Mouse (Mus musculus): ENCODE measurements at regions not wholly inside any gene's neighbourhood (a gene's known extent, or its start where the extent isn't known, plus 50 kb on each side); places are given as distances from the start of the nearest gene placed in this dataset.
"Not testable (repeated sequence)": the region's sequence is repeated elsewhere in the genome, so short reads cannot be mapped to it uniquely, and the experiment has no call there.

GRCm38 (mm10) chr5:134046086-134046485 is 53.4 kb upstream of the Castor2 start:
- ATAC-seq (replicated peaks; ENCODE audit: low FRiP score, poor library complexity, severe bottlenecking): no peak

- not testable (repeated sequence) for ATAC-seq (replicated peaks; ENCODE audit: low FRiP score, poor library complexity, severe bottlenecking)
These were observed 56.6 kb upstream of the Castor2 start for GRCm38 (mm10) chr5:134042938-134043337.

GRCm38 (mm10) chr5:134027316-134027966 is 72.1 kb upstream of the Castor2 start:
- no peak for ATAC-seq (replicated peaks; ENCODE audit: low FRiP score, poor library complexity, severe bottlenecking)

- ATAC-seq (replicated peaks; ENCODE audit: low FRiP score, poor library complexity, severe bottlenecking): no peak
These were observed 79.7 kb upstream of the Castor2 start for GRCm38 (mm10) chr5:134019651-134020432.

GRCm38 (mm10) chr5:134014257-134015163 is 85.0 kb upstream of the Castor2 start:
- no peak for ATAC-seq (replicated peaks; ENCODE audit: low FRiP score, poor library complexity, severe bottlenecking)

- ATAC-seq (replicated peaks; ENCODE audit: low FRiP score, poor library complexity, severe bottlenecking): no peak
These were observed 86.3 kb upstream of the Castor2 start for GRCm38 (mm10) chr5:134013206-134013605.

- no peak for ATAC-seq (replicated peaks; ENCODE audit: low FRiP score, poor library complexity, severe bottlenecking)
These were observed 89.7 kb upstream of the Castor2 start for GRCm38 (mm10) chr5:134009843-134010242.

GRCm38 (mm10) chr5:134007127-134007771 is 92.3 kb upstream of the Castor2 start:
- ATAC-seq (replicated peaks; ENCODE audit: low FRiP score, poor library complexity, severe bottlenecking): no peak

GRCm38 (mm10) chr5:134006470-134007126 is 92.9 kb upstream of the Castor2 start:
- no peak for ATAC-seq (replicated peaks; ENCODE audit: low FRiP score, poor library complexity, severe bottlenecking)

- no peak for ATAC-seq (replicated peaks; ENCODE audit: low FRiP score, poor library complexity, severe bottlenecking)
These were observed 93.5 kb upstream of the Castor2 start for GRCm38 (mm10) chr5:134006001-134006400.

- no peak for ATAC-seq (replicated peaks; ENCODE audit: low FRiP score, poor library complexity, severe bottlenecking)
These were observed 99.4 kb upstream of the Castor2 start for GRCm38 (mm10) chr5:134000100-134000499.

- no peak for ATAC-seq (replicated peaks; ENCODE audit: low FRiP score, poor library complexity, severe bottlenecking)
These were observed 99.8 kb upstream of the Castor2 start for GRCm38 (mm10) chr5:133999698-134000097.

- ATAC-seq (replicated peaks; ENCODE audit: low FRiP score, poor library complexity, severe bottlenecking): no peak
These were observed 107.5 kb upstream of the Castor2 start for GRCm38 (mm10) chr5:133991994-133992393.

GRCm38 (mm10) chr5:133991556-133991955 is 108.0 kb upstream of the Castor2 start:
- ATAC-seq (replicated peaks; ENCODE audit: low FRiP score, poor library complexity, severe bottlenecking): no peak

GRCm38 (mm10) chr5:133983249-133983966 is 116.1 kb upstream of the Castor2 start:
- ATAC-seq (replicated peaks; ENCODE audit: low FRiP score, poor library complexity, severe bottlenecking): no peak

- ATAC-seq (replicated peaks; ENCODE audit: low FRiP score, poor library complexity, severe bottlenecking): no peak
These were observed 129.0 kb upstream of the Castor2 start for GRCm38 (mm10) chr5:133970421-133970914.

GRCm38 (mm10) chr5:133963301-133963700 is 136.2 kb upstream of the Castor2 start:
- ATAC-seq (replicated peaks; ENCODE audit: low FRiP score, poor library complexity, severe bottlenecking): no peak

GRCm38 (mm10) chr5:133940841-133941240 is 158.7 kb upstream of the Castor2 start:
- ATAC-seq (replicated peaks; ENCODE audit: low FRiP score, poor library complexity, severe bottlenecking): no peak

- ATAC-seq (replicated peaks; ENCODE audit: low FRiP score, poor library complexity, severe bottlenecking): no peak
These were observed 159.5 kb upstream of the Castor2 start for GRCm38 (mm10) chr5:133940030-133940429.
